ENCODE assay signal across 8 mouse cellular contexts in genomic region chr5:8057018-8057323, GRCm38 (mm10). TPM values are rescaled to one million over a fixed set of nuclear protein-coding genes. Genes with fewer than 3 reads are reported as not detected.
DNase-seq lines count a peak whose midpoint lies in the region; ATAC-seq lines count a peak whose summit lies in the region.

No protein-coding gene starts in this region.

- peaks cover 15% of the 10 kb centered on the region for H3K4me1 ChIP-seq in kidney, embryonic 15.5 days
- peaks cover 20% of the 10 kb centered on the region for H3K4me1 ChIP-seq in hindbrain, embryonic 14.5 days (replicated peaks; ENCODE audit: control insufficient read depth, insufficient read depth, low read length)
- peaks cover 20% of the 10 kb centered on the region for H3K4me1 ChIP-seq in midbrain, embryonic 10.5 days

- H3K9me3 ChIP-seq in kidney, embryonic 15.5 days (replicated peaks) = no peaks in the 10 kb centered on the region
- no peaks in the 10 kb centered on the region for H3K9me3 ChIP-seq in hindbrain, embryonic 14.5 days (ENCODE audit: control insufficient read depth, low read length)
- H3K9me3 ChIP-seq in midbrain, embryonic 10.5 days (replicated peaks) = no peaks in the 10 kb centered on the region

- H3K4me2 ChIP-seq in kidney, embryonic 15.5 days = peak overlapping the region; percentile 68
- H3K4me2 ChIP-seq in hindbrain, embryonic 14.5 days (replicated peaks) = peak overlapping the region; percentile 52

- H3K27me3 ChIP-seq in kidney, embryonic 15.5 days = no peaks in the 10 kb centered on the region
- no peaks in the 10 kb centered on the region for H3K27me3 ChIP-seq in hindbrain, embryonic 14.5 days (ENCODE audit: control insufficient read depth, insufficient read depth, low read length)
- H3K27me3 ChIP-seq in midbrain, embryonic 10.5 days (ENCODE audit: low read depth, poor library complexity, severe bottlenecking) = no peaks in the 10 kb centered on the region

- peaks cover 36% of the 10 kb centered on the region for H3K36me3 ChIP-seq in kidney, embryonic 15.5 days
- peaks cover 19% of the 10 kb centered on the region for H3K36me3 ChIP-seq in hindbrain, embryonic 14.5 days (replicated peaks; ENCODE audit: control insufficient read depth, insufficient read depth)
- peaks cover 27% of the 10 kb centered on the region for H3K36me3 ChIP-seq in midbrain, embryonic 10.5 days

- no peak for DNase-seq in kidney, postnatal 10 days
- DNase-seq in c-Kit-positive CD71-positive TER-119-positive erythroid progenitor cells, embryonic 14.5 days (ENCODE audit: low spot score) = peak; percentile 34
- DNase-seq in hindbrain, embryonic 14.5 days (ENCODE audit: low spot score) = no peak
- no peak for DNase-seq in midbrain, embryonic 10.5 days (ENCODE audit: low spot score)
- no peak for DNase-seq in B cell, adult 2 months
- DNase-seq in adrenal gland, adult (ENCODE audit: inconsistent age in 2 of 2, low spot score in 1 of 2) = no peak
- DNase-seq in cerebellum, postnatal 14 days = no peak

- peak; percentile 38 for ATAC-seq in kidney, embryonic 15.5 days (replicated peaks; ENCODE audit: low FRiP score)
- ATAC-seq in hindbrain, embryonic 14.5 days (ENCODE audit: low FRiP score) = no peak; the same call in 1 of the 2 replicates

- H3K9ac ChIP-seq in kidney, embryonic 15.5 days = peak overlapping the region; percentile 78
- peak overlapping the region; percentile 79 for H3K9ac ChIP-seq in hindbrain, embryonic 14.5 days

- H3K27ac ChIP-seq in kidney, embryonic 15.5 days = peak overlapping the region; percentile 94
- H3K27ac ChIP-seq in hindbrain, embryonic 14.5 days = no peak overlapping the region
- H3K27ac ChIP-seq in midbrain, embryonic 10.5 days (replicated peaks) = peak overlapping the region; percentile 98

- peak overlapping the region; percentile 70 for H3K4me3 ChIP-seq in kidney, embryonic 15.5 days (replicated peaks)
- H3K4me3 ChIP-seq in hindbrain, embryonic 14.5 days (replicated peaks; ENCODE audit: low read length) = peak overlapping the region; percentile 69
- peak overlapping the region; percentile 82 for H3K4me3 ChIP-seq in midbrain, embryonic 10.5 days

- WGBS in kidney, embryonic 15.5 days = 38% methylated on average over 5 of the region's 5 CpGs
- WGBS in hindbrain, embryonic 14.5 days = 59% methylated on average over 5 of the region's 5 CpGs
- WGBS in midbrain, embryonic 10.5 days = 72% methylated on average over 5 of the region's 5 CpGs

RNA-seq across cellular contexts. Expression of gene Sri, which starts 11.1 kb away (rescaled TPM):
- 307 and 315 TPM in 2 replicates for polyA plus RNA-seq in kidney, embryonic 15.5 days (2015; fragmentation: Nextera tagmentation; extraction: Ambion mirVana)
- polyA plus RNA-seq in hindbrain, embryonic 14.5 days (2014; fragmentation: Nextera tagmentation; extraction: Ambion mirVana) = 165 and 187 TPM in 2 replicates
- 189 and 196 TPM in 2 replicates for polyA plus RNA-seq in midbrain, embryonic 10.5 days (2016; fragmentation: Nextera tagmentation; extraction: Ambion mirVana)
